Mouse (Mus musculus): Measurements from ENCODE around the gene Cnih2.

The Cnih2 gene

DNA sequence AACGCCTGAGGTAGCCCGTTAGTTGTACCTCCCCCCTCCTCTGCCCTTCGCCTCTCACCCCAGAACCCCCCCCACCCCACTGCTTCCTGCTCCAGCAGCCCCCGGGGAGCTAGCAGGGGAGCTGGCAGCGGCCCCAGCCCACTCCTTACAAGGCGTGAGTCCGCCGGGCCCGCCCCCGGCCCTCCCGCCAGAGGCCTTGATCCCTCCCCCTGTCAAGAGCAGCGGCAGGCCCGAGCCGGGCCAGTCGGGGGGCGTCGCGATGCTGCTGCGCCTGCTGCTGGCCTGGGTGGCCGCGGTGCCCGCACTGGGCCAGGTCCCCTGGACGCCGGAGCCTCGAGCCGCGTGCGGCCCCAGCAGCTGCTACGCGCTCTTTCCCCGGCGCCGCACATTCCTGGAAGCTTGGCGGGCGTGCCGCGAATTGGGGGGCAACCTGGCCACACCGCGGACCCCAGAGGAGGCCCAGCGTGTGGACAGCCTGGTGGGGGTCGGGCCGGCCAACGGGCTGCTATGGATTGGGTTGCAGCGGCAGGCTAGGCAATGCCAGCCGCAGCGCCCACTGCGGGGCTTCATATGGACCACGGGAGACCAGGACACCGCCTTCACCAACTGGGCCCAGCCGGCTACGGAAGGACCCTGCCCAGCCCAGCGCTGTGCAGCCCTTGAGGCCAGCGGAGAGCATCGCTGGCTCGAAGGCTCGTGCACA lies 30.3 kb downstream of the Cnih2 start, which contains the start of gene Cd248:
Gene Cd248, plus strand, starts transcription at position 212 of the 703 bp plus-strand sequence.
- DNase-seq (ENCODE audit: low spot score in 2 of 2): no peak

DNA sequence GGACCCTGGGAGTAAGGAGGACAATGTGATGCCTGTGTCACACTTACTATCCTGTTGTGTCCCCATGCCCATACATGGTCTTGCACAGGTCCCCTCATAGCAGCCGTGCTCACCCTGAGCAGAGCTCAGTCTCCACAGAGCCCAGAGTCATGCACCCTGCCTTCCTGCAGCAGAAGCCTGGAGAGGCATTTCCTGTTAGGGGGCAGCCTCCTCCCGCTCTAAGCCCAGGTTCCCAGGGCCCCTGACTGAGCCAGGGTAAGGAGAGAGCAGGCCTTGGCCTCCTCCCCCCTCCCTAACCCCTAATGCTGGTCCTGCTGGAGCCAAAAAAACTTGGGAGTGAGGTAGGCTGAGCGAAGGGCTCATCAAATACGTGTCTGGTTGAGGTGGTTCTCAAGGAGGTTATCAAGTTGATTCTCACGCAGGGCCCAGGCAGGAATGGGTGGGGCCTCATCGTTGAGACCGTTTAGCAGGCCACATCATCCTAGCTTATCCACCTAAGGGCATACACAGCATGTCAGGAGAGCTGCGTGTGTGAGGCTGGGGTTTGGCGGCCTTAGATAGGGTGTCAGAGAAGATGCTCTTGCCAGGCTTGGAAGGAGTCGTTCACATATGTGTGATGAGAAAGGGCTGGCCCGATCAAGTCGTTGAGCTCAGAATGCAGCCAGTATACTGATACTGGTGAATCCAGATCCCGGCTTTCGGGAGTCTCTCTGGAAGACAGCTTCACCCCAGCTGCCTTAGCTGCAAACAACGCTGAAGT lies 31.1 kb downstream of the Cnih2 start:
- peak in 1 of 2 experiments; percentile 62 for DNase-seq (ENCODE audit: low spot score in 2 of 2)

DNA sequence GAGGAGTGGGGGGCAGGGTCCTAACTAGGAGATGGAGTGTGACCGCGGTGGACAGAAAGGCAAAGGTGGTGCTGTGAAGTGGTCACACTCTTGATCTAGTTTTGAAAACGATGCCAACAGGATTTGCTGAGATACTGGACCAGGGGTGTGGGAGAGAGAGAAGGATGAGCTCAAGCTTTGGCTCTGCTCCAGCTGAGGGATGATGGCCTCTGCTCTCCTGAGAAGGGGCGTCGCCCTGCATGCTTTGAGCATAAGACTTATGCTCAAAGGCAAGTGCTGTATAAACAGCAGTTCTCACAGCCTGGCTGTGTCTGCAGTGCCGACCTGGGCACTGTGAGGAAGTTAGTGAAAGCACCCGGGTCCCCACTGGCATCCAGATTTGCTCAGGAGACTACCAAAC lies 33.2 kb downstream of the Cnih2 start:
- DNase-seq (ENCODE audit: low spot score in 2 of 2): no peak

DNA sequence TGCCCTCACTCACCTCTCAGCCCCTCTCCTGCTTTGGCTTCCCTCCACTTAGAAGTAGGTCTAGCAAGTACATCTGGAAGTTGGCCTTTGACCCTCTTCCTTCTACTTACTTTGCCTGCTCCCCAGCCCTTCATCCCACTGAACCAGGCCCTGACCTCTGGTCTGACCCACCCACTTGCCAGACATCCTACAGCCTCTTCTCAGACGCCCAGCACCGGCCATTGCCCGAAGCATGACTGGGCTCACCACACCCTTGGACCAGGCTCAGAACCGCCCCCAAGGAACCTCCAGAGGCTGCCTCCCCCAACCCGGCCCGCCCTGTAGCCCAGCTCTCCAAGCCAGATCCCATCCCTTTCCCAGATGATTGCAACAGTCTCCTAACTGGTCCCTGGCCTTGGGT lies 35.9 kb downstream of the Cnih2 start:
- DNase-seq (ENCODE audit: low spot score in 2 of 2): no peak

- DNase-seq (ENCODE audit: low spot score in 2 of 2): no peak
These were observed 36.3 kb downstream of the Cnih2 start for GRCm38 (mm10) chr19:5062041-5062440.

- DNase-seq (ENCODE audit: low spot score in 2 of 2): no peak
These were observed 37.7 kb downstream of the Cnih2 start for GRCm38 (mm10) chr19:5060365-5061330.

GRCm38 (mm10) chr19:5058801-5059771 lies 39.2 kb downstream of the Cnih2 start:
- DNase-seq (ENCODE audit: low spot score in 2 of 2): no peak

GRCm38 (mm10) chr19:5057876-5058775 lies 40.2 kb downstream of the Cnih2 start:
- DNase-seq (ENCODE audit: low spot score in 2 of 2): no peak

DNA sequence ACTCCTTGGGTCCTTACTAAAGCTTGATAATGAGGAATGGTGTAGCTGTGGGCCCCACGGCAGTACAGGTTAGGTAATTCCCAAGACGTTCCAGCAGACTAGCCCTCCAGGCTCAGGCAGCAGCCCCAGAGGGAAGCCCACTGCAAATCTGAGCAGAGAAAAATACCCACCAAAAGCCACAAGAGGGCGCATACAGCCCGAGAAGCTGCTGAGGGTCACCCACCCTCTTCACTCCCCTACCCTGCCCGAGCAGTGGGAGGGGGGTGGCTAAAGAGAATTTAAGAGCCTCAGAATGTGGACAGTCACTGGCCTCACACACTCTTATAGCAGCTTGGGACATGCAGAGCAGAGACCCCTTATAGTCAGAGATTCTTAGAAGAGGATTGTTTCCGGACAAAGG lies 42.1 kb downstream of the Cnih2 start:
- no peak for DNase-seq (ENCODE audit: low spot score in 2 of 2)

DNA sequence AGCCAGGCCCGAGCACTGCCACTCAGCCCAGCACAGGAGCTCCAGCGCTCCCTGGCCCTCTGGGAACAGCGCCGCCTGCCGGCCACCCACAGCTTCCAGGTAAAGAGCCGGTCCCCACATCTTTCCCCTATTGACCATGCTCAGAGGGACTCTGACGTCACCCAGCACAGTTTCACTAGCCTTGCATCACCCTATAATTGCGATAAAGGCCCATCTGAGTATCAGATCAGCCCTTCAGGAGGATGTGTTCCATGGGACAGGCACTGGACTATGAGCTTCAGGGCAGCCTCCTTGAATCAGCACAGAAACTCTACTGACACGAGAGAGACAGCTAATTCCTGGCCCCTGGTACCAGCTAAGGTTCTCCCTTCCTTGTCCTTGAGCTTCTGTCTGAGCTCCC lies 44.4 kb downstream of the Cnih2 start:
- DNase-seq (ENCODE audit: low spot score in 2 of 2): peak; percentile 65 to 90

DNA sequence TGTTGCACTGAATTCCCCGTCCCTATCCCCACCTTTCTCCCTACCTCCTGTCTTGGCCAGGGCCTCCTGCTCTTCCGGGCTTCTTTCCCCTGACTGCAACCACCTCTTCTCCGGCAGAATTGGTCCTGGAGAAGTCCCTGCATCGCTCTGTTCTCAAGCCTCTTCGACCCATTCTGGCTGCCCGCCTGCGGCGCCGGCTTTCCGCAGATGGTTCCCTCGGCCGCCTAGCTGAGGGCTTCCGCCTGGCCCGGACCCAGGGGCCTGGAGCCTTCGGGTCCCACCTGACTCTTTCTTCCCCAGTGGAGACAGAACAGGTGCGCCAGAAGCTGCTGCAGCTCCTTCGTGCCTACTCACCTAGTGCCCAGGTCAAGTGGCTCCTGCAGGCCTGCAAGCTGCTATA lies 45.5 kb downstream of the Cnih2 start:
- no peak for DNase-seq (ENCODE audit: low spot score in 2 of 2)

GRCm38 (mm10) chr19:5052166-5052822 lies 46.0 kb downstream of the Cnih2 start:
- DNase-seq (ENCODE audit: low spot score in 2 of 2): no peak

GRCm38 (mm10) chr19:5051515-5051914 lies 46.8 kb downstream of the Cnih2 start:
- no peak for DNase-seq (ENCODE audit: low spot score in 2 of 2)

DNA sequence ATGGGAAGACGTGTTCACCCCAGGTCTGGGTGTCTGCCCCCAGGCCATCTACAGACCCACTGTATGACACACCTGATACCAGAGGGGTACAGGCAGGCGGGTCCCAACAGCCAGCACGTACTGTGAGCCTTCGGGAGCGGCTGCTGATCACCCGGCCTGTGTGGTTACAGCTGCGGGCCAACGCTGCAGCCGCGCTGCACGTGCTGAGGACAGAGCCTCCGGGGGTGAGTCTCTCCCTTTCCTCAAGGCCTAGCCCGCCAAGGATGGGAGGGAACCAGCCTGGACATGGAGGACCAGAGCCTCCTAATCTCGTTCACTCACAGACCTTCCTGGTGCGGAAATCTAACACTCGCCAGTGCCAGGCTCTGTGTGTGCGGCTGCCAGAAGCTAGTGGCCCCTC lies 47.3 kb downstream of the Cnih2 start:
- DNase-seq (ENCODE audit: low spot score in 2 of 2): no peak

GRCm38 (mm10) chr19:5050047-5050905 lies 48.0 kb downstream of the Cnih2 start, which contains the start of gene Rin1:
Gene Rin1, plus strand, starts transcription at chr19:5050481.
- no peak for DNase-seq (ENCODE audit: low spot score in 2 of 2)

DNA sequence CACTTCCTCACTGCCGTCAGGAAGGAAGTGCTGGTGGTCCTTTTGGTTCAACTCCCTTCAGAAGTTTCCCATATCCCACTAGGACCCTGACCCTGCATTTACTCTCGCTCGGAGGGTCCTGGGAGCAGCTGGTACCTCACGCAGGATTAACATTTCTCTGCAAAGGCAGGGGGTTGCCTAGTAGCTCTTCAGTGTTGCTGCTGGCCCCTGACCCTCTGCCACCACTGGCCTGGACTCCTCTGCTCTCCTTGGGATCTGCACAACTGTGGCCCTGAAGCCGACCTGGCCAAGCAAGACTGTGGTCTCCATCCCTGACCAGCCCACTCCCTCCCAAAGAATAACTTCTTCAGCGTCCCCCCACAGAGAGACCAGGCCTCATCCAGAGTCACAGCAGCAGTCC lies 49.0 kb downstream of the Cnih2 start:
- DNase-seq (ENCODE audit: low spot score in 2 of 2): no peak

- DNase-seq (ENCODE audit: low spot score in 2 of 2): no peak
These were observed 49.9 kb downstream of the Cnih2 start for GRCm38 (mm10) chr19:5048138-5049056.
